Mouse (Mus musculus): ENCODE results near the gene Bcas3. TPM values are rescaled to one million over a fixed set of nuclear protein-coding genes. Genes with fewer than 3 reads are reported as not detected.

Gene Bcas3
- polyA plus RNA-seq, 1 experiment from 2014 or later, result 13.6 TPM

- H3K4me1 ChIP-seq (ENCODE audit: insufficient read depth), result peaks cover 21% of the 10 kb centered on the region
- peak; percentile 88 for DNase-seq
- no peak overlapping the region for H3K27ac ChIP-seq (ENCODE audit: low read depth)
- TF ChIP-seq EP300 (IDR thresholded peaks at IDR 0.05; ENCODE audit: low read depth), result no peak
- peak; percentile 89 for TF ChIP-seq CTCF (IDR thresholded peaks at IDR 0.05; ENCODE audit: low read depth)
- peak overlapping the region; percentile 18; the same call in 1 of the 2 replicates for H3K9ac ChIP-seq (replicated peaks)
- under 1% methylated on average over 52 of the region's 54 CpGs for WGBS (ENCODE audit: insufficient replicate concordance)
- H3K4me2 ChIP-seq (ENCODE audit: low read depth, low read length), result peak overlapping the region; percentile 82
- H3K36me3 ChIP-seq (replicated peaks; ENCODE audit: insufficient read depth, low read length), result no peaks in the 10 kb centered on the region
- peaks cover 86% of the 10 kb centered on the region for H3K27me3 ChIP-seq (ENCODE audit: insufficient read depth, low read length)
- peak overlapping the region; percentile 49 for H3K4me3 ChIP-seq (ENCODE audit: low read depth, low read length)
- ATAC-seq, result peak; percentile 72
- no peaks in the 10 kb centered on the region for H3K9me3 ChIP-seq (ENCODE audit: low read length)
Observed at GRCm38 (mm10) chr11:85844144-85844965, 491.4 kb downstream of the Bcas3 start.

- no peaks in the 10 kb centered on the region for H3K36me3 ChIP-seq (replicated peaks; ENCODE audit: insufficient read depth, low read length)
- TF ChIP-seq CTCF (IDR thresholded peaks at IDR 0.05; ENCODE audit: low read depth), result no peak
- no peak for TF ChIP-seq EP300 (IDR thresholded peaks at IDR 0.05; ENCODE audit: low read depth)
- no peak overlapping the region for H3K27ac ChIP-seq (ENCODE audit: low read depth)
- peak overlapping the region; percentile 82 for H3K4me2 ChIP-seq (ENCODE audit: low read depth, low read length)
- no peak overlapping the region for H3K9ac ChIP-seq (replicated peaks)
- WGBS (ENCODE audit: insufficient replicate concordance), result 29% methylated on average over 5 of the region's 5 CpGs
- H3K27me3 ChIP-seq (ENCODE audit: insufficient read depth, low read length), result peaks cover 79% of the 10 kb centered on the region
- H3K9me3 ChIP-seq (ENCODE audit: low read length), result no peaks in the 10 kb centered on the region
- H3K4me1 ChIP-seq (ENCODE audit: insufficient read depth), result peaks cover 21% of the 10 kb centered on the region
- ATAC-seq (no peak), DNase-seq (no peak)
- no peak overlapping the region for H3K4me3 ChIP-seq (ENCODE audit: low read depth, low read length)
Observed at GRCm38 (mm10) chr11:85844971-85845370, 492.0 kb downstream of the Bcas3 start.

GRCm38 (mm10) chr11:85845921-85846320 is 493.0 kb downstream of the Bcas3 start:
- no peaks in the 10 kb centered on the region for H3K9me3 ChIP-seq (ENCODE audit: low read length)
- no peak overlapping the region for H3K9ac ChIP-seq (replicated peaks)
- TF ChIP-seq CTCF (IDR thresholded peaks at IDR 0.05; ENCODE audit: low read depth) (no peak), EP300 (IDR thresholded peaks at IDR 0.05; ENCODE audit: low read depth) (no peak)
- no peaks in the 10 kb centered on the region for H3K36me3 ChIP-seq (replicated peaks; ENCODE audit: insufficient read depth, low read length)
- DNase-seq, result no peak
- no peak overlapping the region for H3K4me3 ChIP-seq (ENCODE audit: low read depth, low read length)
- ATAC-seq, result no peak
- peaks cover 70% of the 10 kb centered on the region for H3K27me3 ChIP-seq (ENCODE audit: insufficient read depth, low read length)
- H3K27ac ChIP-seq (ENCODE audit: low read depth), result no peak overlapping the region
- no peak overlapping the region for H3K4me2 ChIP-seq (ENCODE audit: low read depth, low read length)
- H3K4me1 ChIP-seq (ENCODE audit: insufficient read depth), result peaks cover 21% of the 10 kb centered on the region
- WGBS (ENCODE audit: insufficient replicate concordance), result 44% methylated on average over 5 of the region's 5 CpGs

DNA sequence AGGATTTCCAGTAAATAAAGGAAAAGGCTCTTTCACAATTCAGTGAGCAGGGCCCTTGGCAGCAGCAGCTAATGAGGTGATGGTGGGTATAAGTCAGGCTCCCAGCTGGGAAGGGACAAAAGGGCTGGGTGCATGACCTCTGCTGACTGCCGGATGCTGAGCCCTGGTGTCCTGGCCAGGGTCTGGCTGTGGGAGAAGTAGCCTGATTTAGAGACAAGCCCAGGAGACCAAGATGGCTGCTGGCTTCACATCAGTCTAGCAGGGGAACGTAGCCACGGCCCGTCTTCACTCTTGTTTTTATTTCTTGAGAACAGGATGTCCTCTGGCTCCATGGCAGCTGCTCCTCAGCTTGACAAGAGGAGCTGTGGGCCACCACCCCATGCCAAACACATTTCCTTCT is 493.5 kb downstream of the Bcas3 start:
- Histone ChIP-seq H3K36me3 (replicated peaks; ENCODE audit: insufficient read depth, low read length) (no peaks in the 10 kb centered on the region), H3K4me1 (ENCODE audit: insufficient read depth) (peaks cover 21% of the 10 kb centered on the region), H3K4me2 (ENCODE audit: low read depth, low read length) (no peak overlapping the region), H3K9ac (replicated peaks) (no peak overlapping the region), H3K9me3 (ENCODE audit: low read length) (no peaks in the 10 kb centered on the region), H3K4me3 (ENCODE audit: low read depth, low read length) (no peak overlapping the region), H3K27me3 (ENCODE audit: insufficient read depth, low read length) (peaks cover 64% of the 10 kb centered on the region), H3K27ac (ENCODE audit: low read depth) (no peak overlapping the region)
- TF ChIP-seq EP300 (IDR thresholded peaks at IDR 0.05; ENCODE audit: low read depth) (0 out of 2 replicates have a peak, but pooled peaks have one; percentile 22), CTCF (IDR thresholded peaks at IDR 0.05; ENCODE audit: low read depth) (no peak)
- ATAC-seq (no peak), DNase-seq (no peak)
- 42% methylated on average over 4 of the region's 4 CpGs for whole genome bisulfite sequencing (ENCODE audit: insufficient replicate concordance)

- 6% methylated on average over 21 of the region's 21 CpGs for WGBS (ENCODE audit: insufficient replicate concordance)
- TF ChIP-seq CTCF (IDR thresholded peaks at IDR 0.05; ENCODE audit: low read depth) (peak; percentile 93), EP300 (IDR thresholded peaks at IDR 0.05; ENCODE audit: low read depth) (no peak)
- Histone ChIP-seq H3K4me2 (ENCODE audit: low read depth, low read length) (peak overlapping the region; percentile 20; the same call in 1 of the 2 replicates), H3K4me1 (ENCODE audit: insufficient read depth) (0 out of 2 replicates have a peak, but pooled peaks cover 4% of the 10 kb centered on the region), H3K27me3 (ENCODE audit: insufficient read depth, low read length) (peaks cover 39% of the 10 kb centered on the region), H3K36me3 (replicated peaks; ENCODE audit: insufficient read depth, low read length) (no peaks in the 10 kb centered on the region), H3K27ac (ENCODE audit: low read depth) (no peak overlapping the region), H3K4me3 (ENCODE audit: low read depth, low read length) (no peak overlapping the region), H3K9ac (replicated peaks) (no peak overlapping the region), H3K9me3 (ENCODE audit: low read length) (no peaks in the 10 kb centered on the region)
- ATAC-seq (peak; percentile 48), DNase-seq (peak; percentile 69)
Observed at GRCm38 (mm10) chr11:85849037-85849436, 496.1 kb downstream of the Bcas3 start.

GRCm38 (mm10) chr11:85850233-85850632 is 497.3 kb downstream of the Bcas3 start, which contains the start of gene Gm11444:
Gm11444 (minus strand) TSS chr11:85850333.
- Histone ChIP-seq H3K4me2 (ENCODE audit: low read depth, low read length) (no peak within 1 kb of the TSS), H3K36me3 (replicated peaks; ENCODE audit: insufficient read depth, low read length) (no peaks in the 10 kb centered on the region), H3K4me1 (ENCODE audit: insufficient read depth) (no peaks in the 10 kb centered on the region), H3K27me3 (ENCODE audit: insufficient read depth, low read length) (peaks cover 28% of the 10 kb centered on the region), H3K9ac (replicated peaks) (no peak within 1 kb of the TSS), H3K4me3 (ENCODE audit: low read depth, low read length) (no peak within 1 kb of the TSS), H3K27ac (ENCODE audit: low read depth) (no peak within 1 kb of the TSS), H3K9me3 (ENCODE audit: low read length) (no peaks in the 10 kb centered on the region)
- DNase-seq (no peak), ATAC-seq (no peak)
- WGBS (ENCODE audit: insufficient replicate concordance), result 80% methylated on average over 6 of the region's 6 CpGs
- TF ChIP-seq CTCF (IDR thresholded peaks at IDR 0.05; ENCODE audit: low read depth), result no peak
- no peak for TF ChIP-seq EP300 (IDR thresholded peaks at IDR 0.05; ENCODE audit: low read depth)
